Mouse (Mus musculus) c-Kit-positive CD71-negative TER-119-negative erythroid progenitor cells, embryonic 14.5 days (primary cell): ENCODE results near the gene Trmt1.

Source experiments
- DNase-seq: peaks from one replicate; pipeline ENCODE4 v3.0.0-alpha.2; 2013; ENCODE audit warnings: low read depth

Gene Trmt1

GRCm38 (mm10) chr8:84689091-84689915 lies 3.2 kb downstream of the Trmt1 start:
- peak; percentile 91 for DNase-seq

- no peak for DNase-seq
Observed at GRCm38 (mm10) chr8:84693332-84693731, 7.2 kb downstream of the Trmt1 start.

- no peak for DNase-seq
Observed at GRCm38 (mm10) chr8:84695140-84695539, 9.0 kb downstream of the Trmt1 start.

- DNase-seq = no peak
Observed at GRCm38 (mm10) chr8:84697166-84698130, 11.3 kb downstream of the Trmt1 start.

- DNase-seq = no peak
Observed at GRCm38 (mm10) chr8:84698288-84698687, 12.2 kb downstream of the Trmt1 start.

GRCm38 (mm10) chr8:84698929-84699401 lies 12.9 kb downstream of the Trmt1 start:
- DNase-seq = no peak

GRCm38 (mm10) chr8:84699861-84700322 lies 13.8 kb downstream of the Trmt1 start:
- no peak for DNase-seq

GRCm38 (mm10) chr8:84700526-84700925 lies 14.4 kb downstream of the Trmt1 start:
- no peak for DNase-seq

GRCm38 (mm10) chr8:84700941-84701911 lies 15.1 kb downstream of the Trmt1 start, which contains the start of gene Lyl1:
Gene Lyl1 (plus strand): TSS chr8:84701457.
- DNase-seq = peak; percentile 92

- DNase-seq = no peak
Observed at GRCm38 (mm10) chr8:84702561-84702960, 16.5 kb downstream of the Trmt1 start.

GRCm38 (mm10) chr8:84702963-84703465 lies 16.9 kb downstream of the Trmt1 start:
- DNase-seq = no peak

- no peak for DNase-seq
Observed at GRCm38 (mm10) chr8:84703466-84704249, 17.6 kb downstream of the Trmt1 start.

- no peak for DNase-seq
Observed at GRCm38 (mm10) chr8:84704356-84704755, 18.2 kb downstream of the Trmt1 start.

- no peak for DNase-seq
Observed at GRCm38 (mm10) chr8:84704867-84705831, 19.0 kb downstream of the Trmt1 start.

GRCm38 (mm10) chr8:84705960-84706359 lies 19.9 kb downstream of the Trmt1 start:
- DNase-seq = no peak

GRCm38 (mm10) chr8:84706610-84707266 lies 20.6 kb downstream of the Trmt1 start:
- DNase-seq = no peak

GRCm38 (mm10) chr8:84707267-84707883 lies 21.3 kb downstream of the Trmt1 start:
- no peak for DNase-seq

- no peak for DNase-seq
Observed at GRCm38 (mm10) chr8:84708071-84708541, 22.0 kb downstream of the Trmt1 start.
